Mouse (Mus musculus) forebrain, embryonic 10.5 days (tissue): ENCODE results near the gene Atoh7. TPM values are rescaled to one million over a fixed set of nuclear protein-coding genes. Genes with fewer than 3 reads are reported as not detected.

ENCODE experiments used
- DNase-seq: peaks from one replicate; pipeline ENCODE4 v3.0.0-alpha.2; 2017; ENCODE audit warnings: low spot score; ENCODE audit errors: extremely low spot score
- H3K27ac ChIP-seq: fragments of 300-500 bp; sonication (generic); 2 replicates; pipeline ENCODE4 v1.5.1; 2016; ENCODE audit warnings: mild to moderate bottlenecking
- H3K27me3 ChIP-seq: fragments of 300-500 bp; sonication (generic); 2 replicates; pipeline ENCODE4 v1.6.1; 2016; ENCODE audit warnings: mild to moderate bottlenecking; ENCODE audit not compliant: poor library complexity, severe bottlenecking
- H3K36me3 ChIP-seq: fragments of 300-500 bp; sonication (generic); replicated peaks from 2 replicates; pipeline ENCODE4 v1.6.1; 2016; ENCODE audit warnings: mild to moderate bottlenecking, moderate library complexity
- H3K4me1 ChIP-seq: fragments of 300-500 bp; sonication (generic); 2 replicates; pipeline ENCODE4 v1.6.1; 2016
- H3K4me3 ChIP-seq: fragments of 300-500 bp; sonication (generic); 2 replicates; pipeline ENCODE4 v1.5.1; 2016; ENCODE audit warnings: mild to moderate bottlenecking, moderate library complexity
- H3K9me3 ChIP-seq: fragments of 300-500 bp; sonication (generic); 2 replicates; pipeline ENCODE4 v1.6.1; 2016; ENCODE audit warnings: mild to moderate bottlenecking, moderate library complexity
- WGBS: fragments of 180-500 bp; shearing (Covaris S2); methylation state at CpG from one replicate; pipeline ENCODE4 v1.1.7; 2016; 5-methylcytosine and 5-hydroxymethylcytosine counted together
- polyA plus RNA-seq: library from polyadenylated mRNA; unstranded; fragments of >200 nt; fragmentation: Nextera tagmentation; extraction: Ambion mirVana; gene quantifications from 2 replicates; pipeline ENCODE4 v1.2.1, GENCODE M21; 2016

The Atoh7 gene
- polyA plus RNA-seq, 1 experiment from 2014 or later, result 0.55 TPM

GRCm38 (mm10) chr10:63113716-63114360, 14.4 kb downstream of the Atoh7 start:
- peaks cover 11% of the 10 kb centered on the region; the same call in 1 of the 2 replicates for H3K9me3 ChIP-seq
- H3K4me3 ChIP-seq, result no peak overlapping the region
- 89% methylated on average over 6 of the region's 6 CpGs for WGBS
- H3K27me3 ChIP-seq, result no peaks in the 10 kb centered on the region
- no peaks in the 10 kb centered on the region for H3K4me1 ChIP-seq
- H3K27ac ChIP-seq, result no peak overlapping the region
- no peak for DNase-seq
- H3K36me3 ChIP-seq, result no peaks in the 10 kb centered on the region

GRCm38 (mm10) chr10:63115881-63116280, 16.4 kb downstream of the Atoh7 start:
- Histone ChIP-seq H3K4me3 (no peak overlapping the region), H3K36me3 (no peaks in the 10 kb centered on the region), H3K9me3 (peaks cover 11% of the 10 kb centered on the region; the same call in 1 of the 2 replicates), H3K27me3 (no peaks in the 10 kb centered on the region), H3K4me1 (no peaks in the 10 kb centered on the region), H3K27ac (no peak overlapping the region)
- no peak for DNase-seq
- 81% methylated on average over 15 of the region's 15 CpGs for WGBS

- no peaks in the 10 kb centered on the region for H3K36me3 ChIP-seq
- H3K9me3 ChIP-seq, result peaks cover 8% of the 10 kb centered on the region; the same call in 1 of the 2 replicates
- no peak overlapping the region for H3K4me3 ChIP-seq
- DNase-seq, result no peak
- H3K27me3 ChIP-seq, result no peaks in the 10 kb centered on the region
- no peaks in the 10 kb centered on the region for H3K4me1 ChIP-seq
- H3K27ac ChIP-seq, result no peak overlapping the region
- WGBS, result 92% methylated on average over 9 of the region's 9 CpGs
Observed at GRCm38 (mm10) chr10:63116376-63116775, 16.9 kb downstream of the Atoh7 start.

- Histone ChIP-seq H3K36me3 (no peaks in the 10 kb centered on the region), H3K4me3 (no peak overlapping the region), H3K27ac (no peak overlapping the region), H3K27me3 (no peaks in the 10 kb centered on the region), H3K9me3 (peaks cover 5% of the 10 kb centered on the region; the same call in 1 of the 2 replicates), H3K4me1 (no peaks in the 10 kb centered on the region)
- WGBS, result 91% methylated on average over 8 of the region's 8 CpGs
- no peak for DNase-seq
Observed at GRCm38 (mm10) chr10:63117583-63117982, 18.1 kb downstream of the Atoh7 start.

GRCm38 (mm10) chr10:63119916-63120315, 20.5 kb downstream of the Atoh7 start:
- Histone ChIP-seq H3K4me3 (no peak overlapping the region), H3K9me3 (peaks cover 5% of the 10 kb centered on the region; the same call in 1 of the 2 replicates), H3K27ac (no peak overlapping the region), H3K36me3 (no peaks in the 10 kb centered on the region), H3K27me3 (no peaks in the 10 kb centered on the region), H3K4me1 (no peaks in the 10 kb centered on the region)
- no peak for DNase-seq
- 84% methylated on average over 14 of the region's 14 CpGs for WGBS

GRCm38 (mm10) chr10:63121961-63122360, 22.5 kb downstream of the Atoh7 start:
- WGBS, result 87% methylated on average over 14 of the region's 14 CpGs
- H3K4me1 ChIP-seq, result no peaks in the 10 kb centered on the region
- H3K4me3 ChIP-seq, result no peak overlapping the region
- no peaks in the 10 kb centered on the region for H3K9me3 ChIP-seq
- no peak overlapping the region for H3K27ac ChIP-seq
- H3K36me3 ChIP-seq, result no peaks in the 10 kb centered on the region
- DNase-seq, result no peak
- H3K27me3 ChIP-seq, result no peaks in the 10 kb centered on the region

- H3K4me3 ChIP-seq, result no peak overlapping the region
- no peaks in the 10 kb centered on the region for H3K36me3 ChIP-seq
- whole genome bisulfite sequencing, result 30% methylated on average over 8 of the region's 8 CpGs
- no peaks in the 10 kb centered on the region for H3K4me1 ChIP-seq
- no peaks in the 10 kb centered on the region for H3K9me3 ChIP-seq
- no peak overlapping the region for H3K27ac ChIP-seq
- no peaks in the 10 kb centered on the region for H3K27me3 ChIP-seq
- peak; percentile 28 for DNase-seq
Observed at GRCm38 (mm10) chr10:63122516-63122915, 23.1 kb downstream of the Atoh7 start.

GRCm38 (mm10) chr10:63123141-63123540, 23.7 kb downstream of the Atoh7 start:
- WGBS, result 92% methylated on average over 8 of the region's 8 CpGs
- DNase-seq, result no peak
- Histone ChIP-seq H3K9me3 (no peaks in the 10 kb centered on the region), H3K4me1 (no peaks in the 10 kb centered on the region), H3K36me3 (no peaks in the 10 kb centered on the region), H3K27me3 (no peaks in the 10 kb centered on the region), H3K4me3 (no peak overlapping the region), H3K27ac (no peak overlapping the region)

- Histone ChIP-seq H3K36me3 (no peaks in the 10 kb centered on the region), H3K9me3 (no peaks in the 10 kb centered on the region), H3K4me3 (no peak overlapping the region), H3K27ac (no peak overlapping the region), H3K27me3 (no peaks in the 10 kb centered on the region), H3K4me1 (no peaks in the 10 kb centered on the region)
- no peak for DNase-seq
- 90% methylated on average over 10 of the region's 10 CpGs for WGBS
Observed at GRCm38 (mm10) chr10:63124016-63124415, 24.6 kb downstream of the Atoh7 start.

- Histone ChIP-seq H3K27me3 (no peaks in the 10 kb centered on the region), H3K9me3 (no peaks in the 10 kb centered on the region), H3K36me3 (no peaks in the 10 kb centered on the region), H3K4me3 (no peak overlapping the region), H3K27ac (no peak overlapping the region), H3K4me1 (no peaks in the 10 kb centered on the region)
- 36% methylated on average over 11 of the region's 11 CpGs for WGBS
- peak; percentile 19 for DNase-seq
Observed at GRCm38 (mm10) chr10:63125343-63125742, 25.9 kb downstream of the Atoh7 start.

GRCm38 (mm10) chr10:63126116-63126515, 26.7 kb downstream of the Atoh7 start:
- Histone ChIP-seq H3K27me3 (no peaks in the 10 kb centered on the region), H3K27ac (no peak overlapping the region), H3K36me3 (no peaks in the 10 kb centered on the region), H3K4me3 (no peak overlapping the region), H3K4me1 (no peaks in the 10 kb centered on the region), H3K9me3 (no peaks in the 10 kb centered on the region)
- 83% methylated on average over 4 of the region's 4 CpGs for WGBS
- DNase-seq, result no peak

GRCm38 (mm10) chr10:63127156-63127555, 27.7 kb downstream of the Atoh7 start:
- no peak overlapping the region for H3K27ac ChIP-seq
- no peak overlapping the region for H3K4me3 ChIP-seq
- H3K36me3 ChIP-seq, result no peaks in the 10 kb centered on the region
- WGBS, result 93% methylated on average over 6 of the region's 6 CpGs
- no peaks in the 10 kb centered on the region for H3K27me3 ChIP-seq
- H3K9me3 ChIP-seq, result no peaks in the 10 kb centered on the region
- no peaks in the 10 kb centered on the region for H3K4me1 ChIP-seq
- no peak for DNase-seq

GRCm38 (mm10) chr10:63128256-63128655, 28.8 kb downstream of the Atoh7 start:
- H3K36me3 ChIP-seq, result no peaks in the 10 kb centered on the region
- WGBS, result 83% methylated on average over 7 of the region's 7 CpGs
- no peak overlapping the region for H3K4me3 ChIP-seq
- no peak overlapping the region for H3K27ac ChIP-seq
- no peaks in the 10 kb centered on the region for H3K4me1 ChIP-seq
- DNase-seq, result no peak
- no peaks in the 10 kb centered on the region for H3K27me3 ChIP-seq
- H3K9me3 ChIP-seq, result no peaks in the 10 kb centered on the region

- WGBS, result 71% methylated on average over 7 of the region's 7 CpGs
- Histone ChIP-seq H3K36me3 (no peaks in the 10 kb centered on the region), H3K4me3 (no peak overlapping the region), H3K4me1 (no peaks in the 10 kb centered on the region), H3K9me3 (no peaks in the 10 kb centered on the region), H3K27me3 (no peaks in the 10 kb centered on the region), H3K27ac (no peak overlapping the region)
- DNase-seq, result no peak
Observed at GRCm38 (mm10) chr10:63130500-63130899, 31.0 kb downstream of the Atoh7 start.
